Mouse (Mus musculus) adrenal gland, postnatal 25 days (tissue): ENCODE data around the gene Ifnlr1. TPM values are rescaled to one million over a fixed set of nuclear protein-coding genes. Genes with fewer than 3 reads are reported as not detected.
A peak's percentile ranks its signal among the peaks of the same experiment; 100 is the strongest.
"Not testable (repeated sequence)": the region's sequence is repeated elsewhere in the genome, so short reads cannot be mapped to it uniquely, and the experiment has no call there.

ENCODE experiments used
- DNase-seq: peaks from one replicate; pipeline ENCODE4 v3.0.0; 2021; ENCODE audit warnings: mixed read lengths
- long read RNA-seq: library from polyadenylated mRNA; stranded (forward); transcript quantifications from one replicate; pipeline ENCODE4 v2.0.0, GENCODE M21; 2021
- total RNA-seq: library from RNA; stranded (reverse); gene quantifications from 2 replicates; pipeline ENCODE4 v1.2.3, GENCODE M21; 2021

Ifnlr1 gene
- total RNA-seq, result 0.18 and 0.19 TPM in 2 replicates
- long read RNA-seq, result 0 reads

DNA sequence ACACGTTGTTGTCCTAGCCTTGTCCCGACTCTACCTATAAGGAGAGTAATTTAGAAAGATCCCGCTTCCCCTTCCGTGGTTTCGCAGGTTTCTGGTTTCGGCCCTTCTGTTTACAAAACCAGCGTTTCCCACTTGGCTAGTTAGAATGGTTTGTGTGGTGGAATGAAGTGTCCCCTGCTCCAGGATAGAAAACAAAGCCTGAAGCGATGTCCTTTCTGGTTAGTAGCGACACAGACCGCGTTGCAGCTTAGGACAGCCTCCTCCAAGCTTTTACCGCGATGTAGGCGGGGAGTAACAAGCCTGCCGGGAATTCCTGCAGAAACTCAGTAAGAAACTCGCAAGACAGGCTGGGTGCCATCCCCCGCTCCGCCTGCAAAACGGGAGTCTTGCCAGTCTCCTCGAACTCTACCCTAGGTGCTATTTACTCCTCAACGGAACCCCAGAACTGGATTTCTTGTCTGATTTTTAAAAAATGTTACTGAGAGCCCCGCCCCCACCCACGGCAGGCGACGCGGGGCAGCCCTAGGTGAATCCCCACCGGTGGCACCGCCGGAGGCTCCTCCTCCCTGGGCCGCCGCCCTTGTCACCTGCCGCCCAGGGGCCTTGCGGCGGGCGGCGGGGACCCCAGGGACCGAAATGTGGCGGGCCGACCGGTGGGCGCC is at the start of gene Ifnlr1:
TSS of gene Ifnlr1 (plus strand) at position 382 of the 662 bp plus-strand sequence.
- peak; percentile 28 for DNase-seq

DNA sequence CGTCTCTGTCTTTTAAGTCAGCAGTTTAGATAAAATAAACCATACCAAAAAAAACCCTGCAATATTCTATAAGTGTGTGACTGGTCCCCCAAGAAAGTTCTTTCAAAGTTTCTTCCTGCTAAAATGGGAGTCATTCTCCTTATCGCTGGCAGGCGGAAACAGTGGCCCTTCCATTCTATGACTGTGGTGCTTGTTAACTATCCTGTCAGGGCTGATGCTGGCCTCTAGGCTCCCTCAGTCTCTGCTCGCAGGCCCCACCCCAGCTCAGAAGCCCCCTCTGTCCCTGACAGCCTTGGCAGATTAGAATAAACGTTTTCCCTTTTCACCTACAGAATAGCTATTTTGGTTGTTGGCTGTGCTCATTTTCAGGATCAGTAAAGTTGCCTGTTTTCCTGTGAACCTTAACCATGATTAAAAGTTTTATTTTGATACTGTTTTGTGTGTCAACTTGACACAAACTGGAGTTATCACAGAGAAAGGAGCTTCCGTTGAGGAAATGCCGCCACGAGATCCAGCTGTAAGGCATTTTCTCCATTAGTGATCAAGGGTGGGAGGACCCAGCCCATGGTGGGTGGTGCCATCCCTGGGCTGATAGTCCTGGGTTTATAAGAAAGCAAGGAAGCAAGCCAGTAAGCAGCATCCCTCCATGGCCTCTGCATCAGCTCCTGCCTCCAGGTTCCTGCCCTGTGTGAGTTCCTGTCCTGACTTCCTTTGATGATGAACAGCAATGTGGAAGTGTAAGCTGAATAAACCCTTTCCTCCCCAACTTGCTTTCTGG is 44.6 kb upstream of the Ifnlr1 start:
- DNase-seq, result not testable (repeated sequence)

DNA sequence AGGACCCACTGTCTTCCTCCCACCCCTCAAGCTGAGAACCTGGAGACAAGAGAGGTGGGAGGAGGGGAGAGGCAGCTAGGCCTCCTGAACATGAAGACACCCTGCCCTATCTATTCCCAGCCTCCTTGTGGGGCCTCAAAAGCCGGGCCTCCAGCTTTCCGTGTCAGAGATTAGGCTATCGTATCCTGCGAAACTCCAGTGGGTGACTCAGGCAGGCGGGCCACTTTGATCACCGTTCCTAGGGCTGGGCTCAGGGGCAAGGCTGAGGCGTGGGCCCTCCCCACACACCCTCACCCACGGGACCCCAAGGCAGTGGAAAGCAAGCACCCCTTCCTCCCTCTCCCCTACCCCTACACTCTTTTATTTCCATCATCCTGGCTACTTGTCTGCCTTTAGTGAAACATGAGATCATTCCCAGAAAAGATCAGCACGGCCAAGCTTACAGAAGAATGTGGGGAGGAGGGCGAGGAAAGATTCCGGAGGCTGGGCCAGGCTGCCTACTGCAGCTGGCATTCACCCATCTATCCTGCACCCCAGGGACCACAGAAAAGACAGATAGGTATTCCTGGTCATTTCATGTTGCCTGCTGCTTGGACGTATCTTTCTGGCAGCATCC is 41.0 kb upstream of the Ifnlr1 start:
- DNase-seq, result no peak

DNA sequence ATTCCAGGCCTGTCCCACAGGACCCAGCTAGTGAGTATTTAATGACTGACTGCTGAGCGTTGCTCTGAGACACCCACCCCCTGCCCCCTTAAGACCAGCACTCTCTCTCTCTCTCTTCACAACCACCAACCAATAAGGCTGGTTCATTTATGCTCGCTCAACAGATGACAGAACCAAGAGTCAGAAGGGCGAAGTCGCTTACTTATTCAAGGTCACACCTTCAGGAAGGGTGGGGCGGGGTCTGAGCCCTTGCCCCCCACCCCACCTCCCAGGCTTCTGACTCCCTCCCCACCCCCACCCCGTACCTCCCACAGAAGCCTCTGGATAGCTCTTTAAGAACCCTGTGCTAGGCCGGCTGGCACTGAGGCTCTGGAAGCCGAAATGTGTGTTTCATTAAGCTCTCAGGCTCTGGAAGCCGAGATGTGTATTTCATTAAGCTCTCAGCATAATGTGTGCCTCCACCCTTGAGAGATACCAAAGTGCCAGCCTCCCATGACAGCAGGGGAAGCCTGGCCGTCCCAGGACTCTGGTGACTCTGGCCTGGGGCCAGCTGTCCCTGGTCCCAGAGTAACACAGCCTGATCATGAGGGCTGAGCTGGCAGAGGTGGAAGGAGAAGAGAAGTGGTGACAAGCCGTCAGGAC is 33.0 kb upstream of the Ifnlr1 start:
- DNase-seq, result peak; percentile 54

DNA sequence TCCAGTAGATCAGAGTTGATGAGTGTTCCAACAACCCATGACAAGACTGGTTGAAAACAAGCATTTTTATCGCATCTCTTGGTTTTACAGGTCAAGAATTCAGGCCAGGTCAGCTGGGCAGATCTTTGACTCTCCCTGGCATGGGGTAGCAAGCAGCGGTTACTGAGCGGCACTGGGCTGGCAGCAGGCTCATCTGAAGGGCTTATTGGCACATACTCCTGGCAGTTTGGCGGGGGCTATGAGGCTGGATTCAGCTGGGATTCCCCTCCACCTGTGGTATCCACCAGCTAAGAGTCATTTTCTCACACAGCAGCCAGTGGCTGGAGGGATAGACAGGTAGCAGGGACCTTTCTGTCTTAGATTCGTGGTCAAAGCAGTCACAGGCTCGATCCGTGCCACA is 32.1 kb upstream of the Ifnlr1 start:
- DNase-seq, result no peak

DNA sequence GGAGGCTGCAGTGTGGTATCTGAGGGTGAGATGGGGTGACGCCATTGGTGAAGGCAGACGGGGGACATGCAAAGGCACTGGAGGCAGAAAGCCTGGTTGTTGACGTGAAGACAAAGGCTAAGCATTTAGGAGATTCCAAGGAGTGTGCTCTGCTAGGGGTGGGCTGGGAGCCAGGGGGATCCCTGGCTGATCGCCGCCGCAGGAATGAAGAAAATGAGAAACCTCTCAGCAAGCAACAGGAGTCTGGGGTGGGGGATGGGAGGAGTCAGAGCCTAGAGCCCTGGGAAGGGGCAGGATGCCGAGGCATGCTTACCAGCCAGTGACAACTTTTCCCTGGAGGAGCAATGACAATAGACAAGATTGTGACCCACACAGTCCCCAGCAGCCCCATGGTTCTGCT is 30.6 kb upstream of the Ifnlr1 start:
- DNase-seq, result no peak

DNA sequence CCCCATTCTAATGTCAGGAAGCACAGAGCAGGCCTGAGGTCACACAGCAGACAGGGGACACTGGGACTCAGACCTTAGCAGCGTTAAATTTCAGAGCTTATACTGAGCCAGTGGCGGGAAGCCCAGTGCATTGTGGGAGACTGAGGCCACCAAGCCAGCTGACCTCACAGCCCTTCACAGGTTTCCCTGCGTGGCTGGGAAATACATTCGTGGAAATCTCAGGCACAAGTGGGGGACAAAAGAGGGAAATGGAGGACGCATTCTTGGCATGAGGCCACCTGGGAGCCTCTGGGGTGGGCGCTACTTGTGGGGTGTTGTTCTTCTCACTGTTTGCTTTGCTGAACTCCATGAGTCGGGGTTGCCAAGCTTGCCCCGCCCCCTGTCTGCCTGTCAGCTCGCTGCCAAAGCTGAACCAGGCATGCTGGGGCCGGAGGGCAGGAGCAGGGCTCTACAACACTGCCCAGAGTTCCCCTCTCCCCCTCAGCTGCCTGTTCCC is 29.9 kb upstream of the Ifnlr1 start:
- DNase-seq, result no peak

DNA sequence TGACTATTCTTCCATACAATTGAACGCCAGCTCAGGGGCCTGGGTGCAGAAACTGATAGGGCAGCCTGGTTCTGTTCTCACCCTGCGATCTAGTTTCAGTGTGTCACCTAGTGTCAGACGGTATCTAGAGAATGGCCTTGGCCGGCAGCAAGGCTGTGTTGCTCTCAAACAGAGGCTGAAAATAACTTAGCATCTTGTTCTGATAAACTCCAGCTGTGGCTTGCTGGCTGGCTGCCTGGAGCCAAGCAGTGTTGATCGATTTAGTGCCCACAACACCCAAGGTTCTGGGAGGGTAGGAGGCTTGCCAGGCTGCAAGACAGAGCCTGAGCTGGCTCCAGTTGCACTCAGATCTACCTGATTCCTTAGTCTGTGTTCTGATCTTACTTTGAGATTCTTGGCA is 27.6 kb upstream of the Ifnlr1 start:
- DNase-seq, result no peak

DNA sequence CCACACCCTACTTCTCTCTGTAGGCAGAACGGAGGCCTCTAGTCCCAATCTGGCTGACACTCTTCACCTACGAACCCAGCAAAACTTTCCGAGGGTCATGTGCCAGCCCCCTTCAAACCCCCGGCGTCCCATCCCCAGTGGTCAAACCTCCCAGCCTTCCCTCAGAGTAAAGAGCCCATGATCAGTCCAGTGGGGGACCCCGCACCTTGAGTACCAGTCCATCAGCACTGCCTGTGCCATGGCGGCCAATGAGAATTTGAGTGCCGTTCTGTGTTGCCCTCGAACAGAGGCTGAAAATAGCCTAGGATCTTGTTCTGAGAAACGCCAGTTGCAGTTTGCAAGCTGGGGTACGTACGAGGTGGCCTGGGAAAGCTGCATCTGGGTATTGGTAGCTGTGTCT is 27.2 kb upstream of the Ifnlr1 start:
- DNase-seq, result no peak

DNA sequence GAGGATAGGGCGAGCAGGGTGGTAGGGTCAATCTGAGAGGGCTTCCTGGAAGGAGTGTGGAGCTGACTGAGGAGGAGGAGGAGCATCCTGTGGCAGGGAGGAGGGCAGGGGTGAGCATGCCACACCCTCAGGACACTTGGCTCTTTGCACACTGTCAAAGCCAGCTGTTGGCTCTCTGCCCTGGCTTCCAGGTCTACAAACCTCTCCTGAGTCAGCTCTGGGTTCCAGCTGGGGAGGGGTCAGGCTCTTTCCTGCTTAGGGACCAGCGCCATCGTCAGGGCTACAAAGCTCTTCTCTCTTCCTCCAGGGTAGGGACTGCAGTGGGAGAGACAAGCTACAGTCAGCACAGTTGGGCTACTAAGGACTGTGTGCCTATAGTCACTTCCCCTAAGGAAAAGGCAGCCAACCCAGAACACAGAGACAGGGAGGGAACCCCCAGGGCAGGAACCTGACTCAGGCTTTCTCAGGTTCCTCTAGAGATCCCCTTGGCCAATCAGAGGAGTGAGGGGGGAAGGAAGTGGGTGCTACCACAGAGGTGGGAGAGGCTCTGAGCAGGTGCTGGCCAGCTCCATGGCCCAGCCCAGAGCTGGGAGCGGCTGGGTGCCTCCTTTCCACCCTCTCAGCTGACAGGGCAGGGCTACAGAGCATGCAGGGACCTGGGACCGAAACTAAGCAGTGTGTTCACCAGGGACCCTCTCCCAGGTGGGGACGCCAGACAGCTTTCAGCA is 24.8 kb upstream of the Ifnlr1 start:
- peak; percentile 32 for DNase-seq

DNA sequence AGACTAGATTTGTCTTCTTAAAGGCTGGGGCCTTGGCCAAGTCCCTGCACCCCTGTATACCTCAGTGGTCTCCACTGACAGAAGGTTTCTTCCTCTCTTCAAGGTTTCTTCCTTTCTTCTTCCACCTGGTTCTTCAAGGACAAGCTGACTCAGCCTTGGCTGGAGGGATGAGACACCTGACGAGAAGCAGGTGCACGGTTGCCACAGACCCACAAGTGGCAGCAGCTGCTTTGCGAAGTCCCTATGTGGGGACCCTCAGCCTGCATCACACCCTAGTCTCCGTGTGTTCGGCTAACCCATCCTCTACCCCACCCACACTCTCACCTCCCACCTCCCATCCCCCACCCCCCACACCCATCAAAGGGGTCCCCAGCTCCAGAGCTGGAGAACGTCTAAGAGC is 24.1 kb upstream of the Ifnlr1 start:
- no peak for DNase-seq

DNA sequence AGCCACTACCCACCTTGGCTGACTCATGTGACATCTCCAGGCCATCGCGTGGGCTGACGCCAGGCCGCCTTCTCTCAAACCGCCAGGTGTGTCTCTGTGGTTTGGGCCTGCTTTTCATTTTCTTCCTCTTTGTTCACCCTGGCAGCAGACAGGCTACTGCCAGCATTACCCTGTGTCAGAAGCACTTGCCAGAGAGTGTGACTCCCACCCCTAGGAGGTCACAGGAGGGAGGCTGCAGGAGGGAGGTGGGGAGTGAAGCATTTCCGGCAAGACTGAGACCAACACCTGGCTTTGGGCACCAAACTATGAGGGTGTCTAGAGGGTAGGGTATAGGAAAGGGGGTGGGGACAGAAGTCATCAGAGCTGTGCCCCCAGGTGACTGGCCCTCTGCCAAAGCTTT is 21.4 kb upstream of the Ifnlr1 start:
- DNase-seq, result no peak

DNA sequence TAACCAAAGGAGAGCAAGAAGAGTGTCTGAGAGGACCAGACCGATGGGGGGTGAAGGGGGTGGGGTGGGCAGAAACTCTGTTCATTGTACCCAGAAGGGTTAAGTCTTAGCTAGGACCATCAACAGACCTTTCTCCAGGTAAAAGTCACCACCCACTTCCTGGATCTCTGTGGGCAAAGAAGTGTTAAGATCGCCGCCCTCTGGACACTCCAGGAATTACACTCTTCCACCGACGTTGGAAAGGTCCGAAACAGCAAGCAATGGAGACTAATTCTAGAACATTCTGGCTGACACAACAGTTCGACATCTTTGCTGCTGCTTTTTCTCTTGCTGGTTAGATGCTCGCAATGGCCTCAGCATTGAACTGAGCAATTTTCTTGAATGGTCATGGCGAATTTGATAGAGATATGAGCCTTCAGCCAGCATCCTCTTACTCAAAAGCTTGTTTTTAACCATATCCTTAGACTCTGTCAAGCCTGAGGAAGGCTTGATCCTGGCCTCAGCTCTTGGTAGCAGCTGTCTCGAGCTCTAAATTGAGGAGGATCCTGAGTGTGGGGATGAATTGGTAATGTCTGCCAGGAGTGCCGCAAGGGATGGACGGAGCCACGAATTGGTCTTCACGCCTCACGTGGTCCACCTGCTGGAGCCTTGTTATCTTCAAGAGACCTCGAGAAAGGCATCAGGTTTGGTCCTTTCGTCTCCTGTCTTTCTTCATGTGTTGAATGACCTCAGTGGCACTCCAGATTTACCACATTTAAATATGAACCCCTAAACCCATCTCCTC is 19.7 kb upstream of the Ifnlr1 start:
- DNase-seq, result peak; percentile 41

DNA sequence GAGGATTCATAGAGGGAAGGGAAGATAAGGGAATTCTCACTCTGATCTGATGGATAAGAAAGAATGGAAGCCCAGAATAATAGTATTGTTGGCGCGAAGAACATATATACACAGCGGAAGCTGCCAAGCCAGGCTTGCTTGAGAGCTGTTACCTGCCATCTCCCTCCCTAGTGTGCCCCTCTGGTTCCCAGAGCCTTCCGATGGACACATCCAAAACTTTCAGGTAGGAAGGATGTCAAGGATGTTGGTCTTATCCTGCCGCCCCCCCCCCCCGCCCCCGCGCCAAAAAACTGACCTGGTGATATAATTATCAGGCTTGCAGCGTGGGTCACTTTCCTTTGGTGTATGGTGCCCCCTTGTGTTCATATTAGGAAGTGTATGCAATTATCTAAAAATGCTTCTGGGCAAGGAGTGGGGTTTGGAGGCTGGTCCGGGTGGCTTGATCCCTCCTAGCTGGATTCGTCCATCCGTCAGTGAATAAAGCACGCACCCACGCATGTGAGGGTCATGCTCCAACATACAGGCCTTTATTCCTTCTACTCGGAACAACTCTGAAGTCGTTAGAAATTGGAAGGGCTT is 18.7 kb upstream of the Ifnlr1 start:
- no peak for DNase-seq

DNA sequence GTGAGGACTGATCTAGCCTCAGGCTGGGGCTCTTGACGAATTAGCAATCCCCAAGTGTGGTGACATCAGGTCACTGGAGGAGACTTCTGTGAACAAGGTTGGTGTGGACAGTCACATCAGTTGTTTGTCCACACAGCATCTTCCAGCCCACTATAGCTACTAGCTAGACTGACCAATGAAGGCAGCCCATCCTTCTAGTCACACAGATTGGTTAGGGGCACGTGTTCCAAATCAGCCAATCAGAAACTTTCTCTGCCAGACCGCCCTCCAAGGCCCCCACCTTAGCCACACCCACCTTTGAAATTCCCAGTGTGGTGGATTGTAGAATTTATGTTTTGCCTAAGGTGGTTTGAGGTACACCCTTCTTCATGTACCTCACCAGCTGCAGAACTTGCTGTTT is 12.6 kb upstream of the Ifnlr1 start:
- DNase-seq, result no peak

DNA sequence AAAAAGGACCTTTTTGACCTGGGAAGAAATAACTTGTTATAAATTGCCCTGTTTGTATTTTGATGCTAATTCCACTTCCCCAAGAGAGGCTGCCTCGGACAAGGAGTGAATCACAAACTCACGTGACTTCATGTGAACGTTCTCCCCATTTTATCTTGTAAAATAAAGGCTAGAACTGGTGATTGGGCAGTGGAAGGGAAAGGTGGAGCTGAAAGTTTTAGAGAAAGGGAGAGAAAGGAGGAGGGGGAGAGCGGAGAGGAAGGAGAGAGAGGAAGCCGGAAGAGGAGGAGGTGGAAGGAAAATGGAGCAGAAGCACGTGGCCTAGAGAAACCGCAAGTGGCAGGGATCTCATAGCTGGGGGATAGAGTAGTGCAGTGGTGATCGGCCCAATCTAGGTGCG is 11.1 kb upstream of the Ifnlr1 start:
- DNase-seq, result no peak

DNA sequence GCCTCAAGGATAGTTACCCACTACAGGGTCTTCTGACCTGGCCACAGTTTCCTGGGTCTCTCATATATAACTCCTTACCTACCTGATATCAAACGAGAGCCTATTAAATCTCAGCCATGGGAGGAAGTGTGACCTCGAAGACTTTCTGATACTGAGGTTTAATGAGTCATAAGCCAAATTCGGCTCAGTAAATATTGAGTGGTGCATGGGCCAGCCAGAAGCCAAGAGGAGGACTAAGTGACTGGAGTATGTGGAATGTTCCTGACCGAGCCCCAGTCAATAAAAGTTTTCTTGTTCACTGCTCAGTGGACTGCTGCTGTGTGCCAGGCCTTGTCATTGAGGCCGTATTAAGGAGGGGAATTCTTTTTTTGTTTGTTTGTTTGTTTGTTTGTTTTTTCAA is 9.6 kb upstream of the Ifnlr1 start:
- DNase-seq, result no peak

DNA sequence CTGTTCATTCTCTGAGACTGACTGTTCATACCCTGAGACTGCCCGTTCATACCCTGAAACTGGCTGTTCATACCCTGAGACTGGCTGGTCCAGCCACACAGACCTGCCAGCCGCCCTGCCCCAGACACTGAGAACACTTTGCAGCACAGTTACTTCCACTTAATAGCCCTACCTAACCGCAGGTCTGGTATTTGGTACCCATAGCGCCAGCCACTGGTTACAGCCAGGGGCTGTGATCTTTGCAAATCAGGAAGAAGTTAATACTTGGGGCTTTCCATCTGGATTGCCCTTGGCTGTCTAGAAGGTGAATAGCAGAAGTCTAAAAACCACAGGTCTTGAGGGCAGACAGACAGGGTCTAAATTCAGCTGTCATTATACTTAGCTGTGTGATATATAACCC is 6.8 kb upstream of the Ifnlr1 start:
- DNase-seq, result no peak

DNA sequence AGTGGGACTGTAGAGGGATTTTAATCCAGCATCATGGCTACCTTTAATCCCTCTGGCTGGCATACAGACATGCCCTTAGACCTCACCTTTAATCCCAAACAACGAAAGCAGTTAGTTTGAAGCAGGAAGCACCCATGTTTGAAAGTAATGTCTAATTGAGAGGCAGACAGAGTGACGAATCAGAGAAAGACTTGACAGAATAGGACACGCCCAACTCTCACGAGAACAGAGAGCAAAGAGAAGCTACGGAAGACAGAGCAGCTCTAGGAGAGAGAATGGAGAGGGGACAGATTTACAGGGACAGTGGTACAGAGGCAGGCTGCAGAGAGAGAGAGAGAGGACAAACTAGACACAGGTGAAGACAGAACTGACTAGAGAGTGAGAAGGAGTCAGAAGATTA is 4.3 kb upstream of the Ifnlr1 start:
- DNase-seq, result no peak

DNA sequence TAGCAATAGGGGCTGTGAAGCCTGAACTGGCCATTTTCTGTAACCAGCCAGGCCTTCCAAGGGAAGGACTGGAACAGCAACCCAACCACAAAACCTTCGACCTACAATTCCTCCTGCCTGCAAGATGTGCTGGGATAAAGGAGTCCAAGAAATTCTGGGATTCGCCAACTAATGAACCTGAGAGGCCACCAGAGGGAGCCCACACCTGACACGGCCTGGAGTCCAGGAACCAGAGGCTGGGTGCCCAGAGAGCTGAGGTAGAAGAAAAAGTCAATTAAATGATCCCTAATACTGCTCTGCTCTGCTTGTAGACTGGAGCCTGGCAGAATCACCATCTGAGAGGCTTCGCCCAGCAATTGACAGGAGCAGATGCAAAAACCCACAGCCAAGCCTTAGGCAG is 2.5 kb upstream of the Ifnlr1 start:
- DNase-seq, result no peak

DNA sequence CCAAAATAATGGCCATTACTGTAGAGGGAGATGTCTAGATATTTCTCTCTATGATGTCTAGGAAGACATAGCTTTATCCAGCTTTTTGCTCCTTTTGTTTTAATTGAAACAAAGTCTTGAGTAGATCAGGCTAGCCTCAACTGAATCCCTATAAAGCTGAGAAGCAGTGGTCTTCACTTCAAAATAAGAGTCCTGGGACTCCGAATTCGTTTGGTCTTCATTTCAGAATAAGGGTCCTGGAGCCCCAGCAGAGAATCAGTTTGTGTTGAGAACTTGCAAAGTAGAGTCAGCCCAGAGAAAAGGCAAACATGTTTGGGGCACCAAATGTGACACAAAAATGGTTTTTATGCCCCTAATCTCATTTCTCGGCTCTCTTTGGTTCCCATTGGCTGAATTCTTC is 1.4 kb upstream of the Ifnlr1 start:
- DNase-seq, result no peak
